Comparison of ENCODE assay signal across 8 mouse cellular contexts in the genomic region with DNA sequence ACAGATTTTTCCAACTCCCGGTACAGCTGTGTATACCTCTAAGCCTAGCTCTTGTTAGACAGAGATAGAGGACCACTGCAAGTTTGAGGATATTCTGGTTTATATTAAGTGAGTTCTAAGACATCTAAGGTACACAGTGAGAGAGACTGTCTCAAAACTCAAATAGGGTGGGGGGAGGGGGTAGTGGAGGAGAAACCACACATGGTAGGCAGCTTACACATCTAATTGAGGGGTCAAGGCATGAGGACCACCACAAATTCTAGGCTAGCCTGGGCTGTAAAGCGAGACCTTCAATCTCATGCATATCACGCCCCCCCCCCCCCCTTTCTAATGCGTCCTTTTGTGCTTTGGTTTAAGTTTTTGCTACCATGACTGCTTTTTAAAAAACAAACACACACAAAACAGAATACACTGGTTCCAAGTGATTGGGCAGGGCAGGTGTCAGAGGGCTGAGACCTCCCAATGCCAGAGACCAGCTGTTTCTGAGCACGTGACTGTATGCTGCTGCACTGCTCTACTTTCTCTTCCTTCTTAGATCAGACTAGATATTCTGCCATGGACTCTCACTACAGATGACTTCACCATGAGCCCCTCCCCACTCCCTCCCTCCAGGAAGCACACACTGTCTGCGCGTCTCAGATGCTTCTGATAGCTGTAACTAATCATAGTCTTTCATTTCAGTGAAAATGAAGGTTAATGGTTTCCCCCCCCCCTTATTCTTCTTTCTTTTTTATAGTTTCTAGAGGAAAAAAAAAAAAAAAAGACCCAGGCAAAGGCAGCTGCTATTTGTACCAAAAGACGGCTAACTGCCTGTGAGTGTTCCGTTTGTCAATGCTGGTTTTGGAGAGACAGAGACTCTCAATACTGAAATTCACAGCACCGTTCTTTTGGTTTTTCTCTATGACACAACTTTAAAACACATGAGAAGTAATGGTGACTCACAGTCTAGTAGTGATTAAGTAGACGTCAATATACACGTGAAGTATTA. TPM values are rescaled to one million over a fixed set of nuclear protein-coding genes. Genes with fewer than 3 reads are reported as not detected.
DNase-seq lines count a peak whose midpoint lies in the region; ATAC-seq and TF ChIP-seq lines count a peak whose summit lies in the region.

No protein-coding gene starts in this region.

- H3K9me3 ChIP-seq in heart, embryonic 14.5 days (ENCODE audit: control insufficient read depth, low read length): no peaks in the 10 kb centered on the region
- no peaks in the 10 kb centered on the region for H3K9me3 ChIP-seq in forebrain, postnatal 0 days (ENCODE audit: low read length)
- H3K9me3 ChIP-seq in stomach, embryonic 16.5 days (replicated peaks; ENCODE audit: control insufficient read depth, low read length): no peaks in the 10 kb centered on the region

- intact Hi-C loops in heart, postnatal 25 days (cut with DNase I): no loop called here

- H3K27me3 ChIP-seq in heart, embryonic 14.5 days (ENCODE audit: control insufficient read depth, insufficient read depth, low read length): no peaks in the 10 kb centered on the region
- no peaks in the 10 kb centered on the region for H3K27me3 ChIP-seq in forebrain, postnatal 0 days (ENCODE audit: insufficient read depth, low read length)
- H3K27me3 ChIP-seq in stomach, embryonic 16.5 days (ENCODE audit: control insufficient read depth, insufficient read depth, low read length): no peaks in the 10 kb centered on the region

- H3K36me3 ChIP-seq in heart, embryonic 14.5 days (ENCODE audit: control insufficient read depth, insufficient read depth, low read length): no peaks in the 10 kb centered on the region
- H3K36me3 ChIP-seq in forebrain, postnatal 0 days (ENCODE audit: insufficient read depth): no peaks in the 10 kb centered on the region
- H3K36me3 ChIP-seq in stomach, embryonic 16.5 days (ENCODE audit: control insufficient read depth, insufficient read depth, low read length): no peaks in the 10 kb centered on the region

- H3K4me3 ChIP-seq in heart, embryonic 14.5 days (ENCODE audit: control insufficient read depth in 1 of 2, insufficient read depth in 1 of 2, low read depth in 1 of 2, low read length in 2 of 2): no peak overlapping the region
- no peak overlapping the region for H3K4me3 ChIP-seq in forebrain, postnatal 0 days (ENCODE audit: low read depth, low read length)
- no peak overlapping the region for H3K4me3 ChIP-seq in stomach, embryonic 16.5 days (replicated peaks; ENCODE audit: low read length)

- no peak for TF ChIP-seq CTCF in forebrain, postnatal 0 days (IDR thresholded peaks at IDR 0.05; ENCODE audit: low read depth)

- no peak overlapping the region for H3K27ac ChIP-seq in heart, embryonic 14.5 days (replicated peaks in 1 of 2; ENCODE audit: control insufficient read depth in 1 of 2, insufficient read depth in 1 of 2, low read depth in 2 of 2, low read length in 2 of 2)
- H3K27ac ChIP-seq in forebrain, postnatal 0 days (ENCODE audit: low read depth, low read length): no peak overlapping the region
- H3K27ac ChIP-seq in stomach, embryonic 16.5 days (ENCODE audit: low read length): no peak overlapping the region

- H3K4me1 ChIP-seq in heart, embryonic 14.5 days (ENCODE audit: control insufficient read depth in 2 of 2, insufficient read depth in 2 of 2, low read length in 2 of 2): peaks cover 0 to 19% of the 10 kb centered on the region in 2 experiments; a peak in 3 of 4 replicates
- 0 out of 2 replicates have a peak, but pooled peaks cover 3% of the 10 kb centered on the region for H3K4me1 ChIP-seq in forebrain, postnatal 0 days (ENCODE audit: insufficient read depth)
- H3K4me1 ChIP-seq in stomach, embryonic 16.5 days (ENCODE audit: control insufficient read depth, insufficient read depth, low read length): peaks cover 12% of the 10 kb centered on the region

- H3K4me2 ChIP-seq in heart, embryonic 14.5 days (ENCODE audit: low read length): no peak overlapping the region
- H3K4me2 ChIP-seq in forebrain, postnatal 0 days (ENCODE audit: low read depth): no peak overlapping the region
- no peak overlapping the region for H3K4me2 ChIP-seq in stomach, embryonic 16.5 days (ENCODE audit: low read depth, low read length)

- H3K9ac ChIP-seq in heart, embryonic 14.5 days (ENCODE audit: low read length): no peak overlapping the region
- no peak overlapping the region for H3K9ac ChIP-seq in forebrain, postnatal 0 days
- H3K9ac ChIP-seq in stomach, embryonic 16.5 days (ENCODE audit: low read length): no peak overlapping the region

- no peak for DNase-seq in heart, postnatal 25 days (ENCODE audit: low spot score)
- DNase-seq in forebrain, postnatal 0 days: no peak
- peak; percentile 57 for DNase-seq in kidney, postnatal 10 days
- DNase-seq in left cerebral cortex, adult 9 months (ENCODE audit: low spot score in 2 of 2): no peak
- DNase-seq in urinary bladder, postnatal 25 days (ENCODE audit: low spot score): no peak

- ATAC-seq in heart, embryonic 14.5 days (ENCODE audit: insufficient number of reproducible peaks, insufficient read depth, low FRiP score, low read depth): peak; percentile 31; the same call in 1 of the 2 replicates
- ATAC-seq in forebrain, postnatal 0 days: peak; percentile 84
- ATAC-seq in megakaryocyte progenitor cell, adult 5-6 weeks (replicated peaks; ENCODE audit: poor library complexity): peak; percentile 96
- peak; percentile 85 for ATAC-seq in stomach, embryonic 16.5 days (ENCODE audit: insufficient read depth, low FRiP score)

- WGBS in heart, embryonic 14.5 days: 63% methylated on average over 12 of the region's 12 CpGs
- WGBS in forebrain, postnatal 0 days: 51% methylated on average over 12 of the region's 12 CpGs
- 42% methylated on average over 12 of the region's 12 CpGs for WGBS in stomach, embryonic 16.5 days

RNA-seq across cellular contexts. Expression of gene Fbxo11, which starts 22.7 kb away (rescaled TPM):
- polyA plus RNA-seq in heart, embryonic 14.5 days (2014; fragmentation: Nextera tagmentation; extraction: Ambion mirVana): 15.9 and 20.7 TPM in 2 replicates
- 10 to 100 TPM; 29.8 to 37.3 TPM for total RNA-seq in heart, postnatal 25 days (2021)
- 56.7 and 72.8 TPM in 2 replicates for total RNA-seq in forebrain, postnatal 0 days (2014; rRNA removed)
- polyA plus RNA-seq in forebrain, postnatal 0 days (2015; fragmentation: Nextera tagmentation; extraction: Ambion mirVana): 19.6 and 24.9 TPM in 2 replicates
- total RNA-seq in megakaryocyte progenitor cell, adult 5-6 weeks (2015): 32.0 and 35.0 TPM in 2 replicates
- total RNA-seq in megakaryocyte progenitor cell, adult 5-6 weeks (2017): 17.8 and 22.7 TPM in 2 replicates
- 11.9 and 12.4 TPM in 2 replicates for polyA plus RNA-seq in stomach, embryonic 16.5 days (2015; fragmentation: Nextera tagmentation; extraction: Ambion mirVana)

Comparison
In these comparisons a context has a peak if more than half of its experiments do, and no peak if none do; other contexts are left out.
1. ATAC-seq: peak in every context shown above with its lines; median percentile 96 in megakaryocyte progenitor cell, adult 5-6 weeks; 85 in stomach, embryonic 16.5 days; 84 in forebrain, postnatal 0 days; 31 in heart, embryonic 14.5 days.